Mouse (Mus musculus): ENCODE measurements around the gene Fcnb. TPM values are rescaled to one million over a fixed set of nuclear protein-coding genes. Genes with fewer than 3 reads are reported as not detected.

Fcnb gene
- polyA plus RNA-seq, 1 experiment from 2014 or later = not detected

Other genes with a start within 250 kb of the Fcnb start
- gene Col5a1, start 198.5 kb downstream of the Fcnb start, polyA plus RNA-seq (2014; fragmentation: Nextera tagmentation; extraction: Ambion mirVana) = 3.6 and 22.7 TPM in 2 replicates
- gene Olfm1, start 108.1 kb upstream of the Fcnb start, polyA plus RNA-seq (2014; fragmentation: Nextera tagmentation; extraction: Ambion mirVana) = 356 and 369 TPM in 2 replicates

All from neural tube, embryonic 14.5 days (tissue).